Mouse (Mus musculus): Measurements from ENCODE around the gene Hist1h2ae. TPM values are rescaled to one million over a fixed set of nuclear protein-coding genes. Genes with fewer than 3 reads are reported as not detected.

Gene Hist1h2ae
- 10 to 100 TPM; 29.2 to 42.2 TPM for total RNA-seq (2023)

DNA sequence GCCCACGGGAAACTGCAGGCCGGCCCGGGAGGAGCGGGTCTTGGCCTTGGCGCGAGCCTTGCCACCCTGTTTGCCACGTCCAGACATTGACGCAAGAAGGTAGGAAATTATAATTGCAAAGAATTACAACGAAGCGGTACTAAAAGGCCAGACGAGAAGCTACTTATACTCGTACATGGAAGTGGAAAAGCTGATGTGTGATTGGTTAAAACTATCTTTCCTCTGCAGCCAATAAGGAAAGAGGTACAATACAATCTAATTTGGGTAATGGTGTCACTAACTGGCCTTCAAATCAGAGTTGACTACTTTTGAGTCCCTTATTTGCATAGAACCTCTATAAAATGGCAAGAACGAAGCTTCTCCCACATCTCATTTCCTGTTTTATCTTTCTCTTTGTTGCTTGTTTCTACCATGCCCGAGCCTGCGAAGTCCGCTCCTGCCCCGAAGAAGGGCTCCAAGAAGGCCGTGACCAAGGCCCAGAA, at the start of gene Hist1h2ae, which contains the start of gene Hist1h2bg:
Gene Hist1h2ae, minus strand, starts transcription at position 199 of the 482 bp plus-strand sequence.
Gene Hist1h2bg, plus strand, starts transcription at position 375 of the 482 bp plus-strand sequence.

DNA sequence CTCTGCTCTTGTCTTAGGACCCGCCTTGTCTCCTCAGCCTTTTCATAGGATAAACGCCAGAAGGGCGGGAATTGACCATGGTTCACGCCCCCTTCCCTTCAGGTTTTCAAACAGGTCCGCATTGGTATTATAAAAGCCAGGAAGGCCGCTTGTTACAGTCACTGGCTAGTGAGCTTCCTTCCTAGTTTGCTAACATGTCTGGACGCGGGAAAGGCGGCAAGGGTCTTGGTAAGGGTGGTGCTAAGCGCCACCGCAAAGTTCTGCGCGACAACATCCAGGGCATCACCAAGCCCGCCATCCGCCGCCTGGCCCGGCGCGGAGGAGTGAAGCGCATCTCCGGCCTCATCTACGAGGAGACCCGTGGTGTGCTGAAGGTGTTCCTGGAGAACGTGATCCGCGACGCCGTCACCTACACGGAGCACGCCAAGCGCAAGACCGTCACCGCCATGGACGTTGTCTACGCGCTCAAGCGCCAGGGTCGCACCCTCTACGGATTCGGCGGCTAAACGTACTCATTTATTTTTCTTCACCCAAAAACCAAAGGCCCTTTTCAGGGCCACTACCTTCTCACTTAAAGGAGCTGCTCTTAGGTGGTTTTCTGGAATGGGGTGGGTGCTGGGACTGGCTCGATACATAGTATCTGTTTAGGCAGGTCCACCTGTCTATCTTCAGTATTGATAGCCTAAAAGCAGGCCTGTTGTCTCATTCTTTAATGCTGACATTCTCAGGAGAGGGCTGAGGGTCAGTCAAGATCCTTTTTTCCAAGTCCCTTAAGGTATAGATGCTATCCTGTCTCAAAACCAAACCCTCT, 10.6 kb upstream of the Hist1h2ae start, which contains the start of gene Hist1h4d:
Gene Hist1h4d, plus strand, starts transcription at position 191 of the 811 bp plus-strand sequence.

DNA sequence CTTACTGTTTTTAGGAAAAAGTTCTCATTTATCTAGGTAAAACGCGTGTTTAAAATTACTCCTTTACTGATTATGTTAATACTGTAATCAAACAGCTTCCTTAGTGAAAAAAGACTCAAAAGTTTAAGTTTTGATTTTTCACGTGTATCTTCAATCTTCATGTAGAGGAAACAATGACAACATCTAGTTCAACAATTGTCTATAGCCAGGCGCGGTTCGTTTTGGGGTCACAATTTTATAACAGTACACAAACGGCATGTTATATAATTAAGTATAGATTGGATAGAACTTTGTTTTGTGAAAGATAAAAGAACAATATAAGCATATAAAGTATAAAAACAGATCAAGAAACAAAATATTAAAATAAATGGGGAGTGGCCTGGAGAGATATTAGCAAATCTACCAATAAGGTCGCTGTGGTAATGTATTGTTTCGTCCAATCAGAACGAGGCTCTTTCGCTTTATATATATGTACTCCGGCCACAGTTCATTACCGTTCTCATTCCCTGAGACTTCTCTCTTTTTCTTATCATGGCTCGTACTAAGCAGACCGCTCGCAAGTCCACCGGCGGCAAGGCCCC, 4.3 kb upstream of the Hist1h2ae start, which contains the start of gene Hist1h3d:
Gene Hist1h3d, plus strand, starts transcription at position 493 of the 581 bp plus-strand sequence.

DNA sequence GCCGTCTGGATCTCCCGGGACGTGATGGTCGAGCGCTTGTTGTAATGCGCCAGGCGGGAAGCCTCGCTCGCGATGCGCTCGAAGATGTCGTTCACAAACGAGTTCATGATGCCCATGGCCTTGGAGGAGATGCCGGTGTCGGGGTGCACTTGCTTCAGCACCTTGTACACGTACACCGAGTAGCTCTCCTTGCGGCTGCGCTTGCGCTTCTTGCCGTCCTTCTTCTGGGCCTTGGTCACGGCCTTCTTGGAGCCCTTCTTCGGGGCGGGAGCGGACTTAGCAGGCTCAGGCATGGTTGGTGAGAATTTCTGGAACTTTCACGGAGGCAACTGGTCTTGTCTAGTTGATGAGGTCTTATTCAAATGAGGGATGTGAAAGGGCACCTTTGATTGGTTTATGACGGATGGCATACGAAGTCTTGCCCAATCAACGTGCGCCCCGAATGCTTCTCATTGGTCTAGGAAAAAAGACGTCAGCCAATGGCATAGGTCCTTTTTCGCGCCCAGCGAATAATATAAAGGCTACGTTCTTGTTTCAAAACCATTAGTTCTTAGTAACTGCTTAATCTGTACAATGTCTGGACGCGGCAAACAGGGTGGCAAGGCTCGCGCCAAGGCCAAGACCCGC, 3.0 kb upstream of the Hist1h2ae start, which contains the start of the genes Hist1h2bf and Hist1h2ad:
Gene Hist1h2bf, minus strand, starts transcription at position 299 of the 627 bp plus-strand sequence.
Gene Hist1h2ad, plus strand, starts transcription at position 484 of the 627 bp plus-strand sequence.

DNA sequence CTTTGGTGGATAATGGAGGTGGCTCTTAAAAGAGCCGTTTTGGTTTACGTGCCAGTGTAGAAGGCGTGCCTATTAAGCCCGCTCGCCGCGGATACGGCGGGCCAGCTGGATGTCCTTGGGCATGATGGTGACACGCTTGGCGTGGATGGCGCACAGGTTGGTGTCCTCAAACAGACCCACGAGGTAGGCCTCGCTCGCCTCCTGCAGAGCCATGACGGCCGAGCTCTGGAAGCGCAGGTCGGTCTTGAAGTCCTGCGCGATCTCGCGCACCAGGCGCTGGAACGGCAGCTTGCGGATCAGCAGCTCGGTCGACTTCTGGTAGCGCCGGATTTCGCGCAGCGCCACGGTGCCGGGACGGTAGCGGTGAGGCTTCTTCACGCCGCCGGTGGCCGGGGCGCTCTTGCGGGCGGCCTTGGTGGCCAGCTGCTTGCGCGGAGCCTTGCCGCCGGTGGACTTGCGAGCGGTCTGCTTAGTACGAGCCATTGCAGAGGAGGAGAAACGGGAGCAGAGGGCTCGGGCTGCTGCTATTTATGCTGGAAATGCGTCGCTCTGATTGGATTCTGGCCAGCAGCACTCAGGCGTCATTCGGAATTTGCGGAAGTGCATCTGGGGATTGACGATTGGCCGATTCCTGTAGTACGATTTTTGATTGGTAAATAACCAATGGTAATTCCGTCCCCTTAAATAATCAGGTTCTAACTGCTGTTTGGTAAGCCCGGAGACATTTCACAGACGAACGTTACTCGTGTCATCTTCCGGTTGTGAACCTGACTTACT, 8.9 kb downstream of the Hist1h2ae start, which contains the start of gene Hist1h3e:
Gene Hist1h3e, minus strand, starts transcription at position 487 of the 777 bp plus-strand sequence.

DNA sequence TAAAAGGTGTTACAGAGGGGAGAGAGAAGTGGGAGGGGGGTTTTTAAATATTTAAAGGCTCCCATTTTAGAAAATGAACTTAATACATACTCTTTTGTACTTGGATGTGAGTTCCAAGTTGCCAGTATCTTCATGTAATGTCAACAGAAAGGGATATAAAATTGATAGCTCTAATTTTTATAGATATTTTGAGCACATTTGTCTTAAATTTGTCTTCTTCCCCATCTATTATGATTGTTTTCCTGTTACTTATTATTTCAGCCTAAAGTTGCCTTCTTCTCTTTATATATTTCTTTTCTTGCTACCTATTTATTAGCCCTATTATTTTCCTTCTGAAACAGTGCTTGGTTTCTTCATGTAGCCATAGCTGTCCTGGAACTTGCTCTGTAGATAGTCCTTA, 18.1 kb downstream of the Hist1h2ae start, which contains the start of gene Hist1h1d:
Gene Hist1h1d, plus strand, starts transcription at position 301 of the 400 bp plus-strand sequence.

DNA sequence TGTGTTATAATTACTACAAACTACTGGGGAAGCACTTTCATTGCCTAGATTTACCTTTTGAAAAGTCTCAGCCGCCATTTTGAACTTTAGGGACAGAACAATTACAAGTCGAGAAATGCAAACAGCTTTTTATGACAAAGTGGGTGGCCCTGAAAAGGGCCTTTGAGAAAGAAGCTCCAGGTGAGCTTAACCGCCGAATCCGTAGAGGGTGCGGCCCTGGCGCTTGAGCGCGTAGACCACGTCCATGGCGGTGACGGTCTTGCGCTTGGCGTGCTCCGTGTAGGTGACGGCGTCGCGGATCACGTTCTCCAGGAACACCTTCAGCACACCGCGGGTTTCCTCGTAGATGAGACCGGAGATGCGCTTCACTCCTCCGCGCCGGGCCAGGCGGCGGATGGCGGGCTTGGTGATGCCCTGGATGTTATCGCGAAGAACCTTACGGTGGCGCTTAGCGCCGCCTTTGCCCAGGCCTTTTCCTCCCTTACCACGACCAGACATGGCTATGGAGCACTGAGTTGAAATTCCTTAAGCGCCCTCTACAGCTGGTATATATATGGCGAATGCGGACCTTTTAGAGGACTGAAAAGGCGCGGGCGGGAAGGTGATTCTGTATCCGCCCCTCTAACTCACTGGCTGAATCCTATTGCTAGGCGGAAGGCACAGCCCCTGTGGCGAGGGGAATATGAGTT, 19.7 kb downstream of the Hist1h2ae start, which contains the start of gene Hist1h4f:
Gene Hist1h4f, minus strand, starts transcription at position 503 of the 689 bp plus-strand sequence.

DNA sequence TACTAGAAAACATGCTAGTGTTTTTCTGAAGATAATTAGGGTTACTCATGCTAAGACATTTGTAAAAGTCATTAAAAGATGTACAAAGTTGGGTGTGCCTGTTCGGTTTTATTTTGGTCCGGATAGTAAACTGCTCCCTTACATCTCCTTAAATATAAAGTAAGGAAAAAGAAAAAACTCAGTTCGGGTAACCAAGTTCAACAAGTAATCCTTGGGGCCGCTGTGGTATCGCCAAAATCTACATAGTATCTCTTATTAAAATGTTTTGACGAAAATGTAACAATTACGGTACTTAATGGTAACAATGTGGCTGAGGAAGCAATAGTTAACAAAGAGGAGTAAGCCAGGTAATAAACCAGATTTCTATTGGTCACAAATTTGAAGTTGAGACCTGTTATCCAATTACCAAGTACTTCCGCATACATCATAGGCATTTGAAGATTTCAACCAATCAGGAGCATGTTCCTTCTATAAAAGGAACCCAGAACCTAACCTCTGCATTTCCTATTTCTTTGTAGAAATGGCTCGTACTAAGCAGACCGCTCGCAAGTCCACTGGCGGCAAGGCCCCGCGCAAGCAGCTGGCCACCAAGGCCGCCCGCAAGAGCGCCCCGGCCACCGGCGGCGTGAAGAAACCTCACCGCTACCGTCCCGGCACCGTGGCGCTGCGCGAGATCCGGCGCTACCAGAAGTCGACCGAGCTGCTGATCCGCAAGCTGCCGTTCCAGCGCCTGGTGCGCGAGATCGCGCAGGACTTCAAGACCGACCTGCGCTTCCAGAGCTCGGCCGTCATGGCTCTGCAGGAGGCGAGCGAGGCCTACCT, 26.8 kb downstream of the Hist1h2ae start, which contains the start of gene Hist1h3f:
Gene Hist1h3f, plus strand, starts transcription at position 88 of the 822 bp plus-strand sequence.

DNA sequence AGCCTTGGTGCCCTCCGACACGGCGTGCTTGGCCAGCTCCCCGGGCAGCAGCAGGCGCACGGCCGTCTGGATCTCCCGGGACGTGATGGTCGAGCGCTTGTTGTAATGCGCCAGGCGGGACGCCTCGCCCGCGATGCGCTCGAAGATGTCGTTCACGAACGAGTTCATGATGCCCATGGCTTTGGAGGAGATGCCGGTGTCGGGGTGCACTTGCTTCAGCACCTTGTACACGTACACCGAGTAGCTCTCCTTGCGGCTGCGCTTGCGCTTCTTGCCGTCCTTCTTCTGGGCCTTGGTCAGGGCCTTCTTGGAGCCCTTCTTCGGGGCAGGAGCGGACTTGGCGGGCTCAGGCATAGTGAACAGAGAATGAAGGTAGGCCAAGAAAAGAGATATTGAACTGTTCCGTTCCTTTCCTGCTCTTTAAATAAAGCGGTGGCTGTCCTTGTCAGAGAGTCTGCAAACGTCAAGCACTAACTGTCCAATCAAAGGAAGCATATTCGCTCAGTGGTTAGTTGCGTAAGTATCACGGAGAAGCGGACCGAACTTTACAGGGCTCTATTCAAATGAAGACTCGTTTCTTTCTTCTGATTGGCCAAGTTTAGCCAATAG, 27.9 kb downstream of the Hist1h2ae start, which contains the start of gene Hist1h2bh:
Gene Hist1h2bh, minus strand, starts transcription at position 394 of the 609 bp plus-strand sequence.

DNA sequence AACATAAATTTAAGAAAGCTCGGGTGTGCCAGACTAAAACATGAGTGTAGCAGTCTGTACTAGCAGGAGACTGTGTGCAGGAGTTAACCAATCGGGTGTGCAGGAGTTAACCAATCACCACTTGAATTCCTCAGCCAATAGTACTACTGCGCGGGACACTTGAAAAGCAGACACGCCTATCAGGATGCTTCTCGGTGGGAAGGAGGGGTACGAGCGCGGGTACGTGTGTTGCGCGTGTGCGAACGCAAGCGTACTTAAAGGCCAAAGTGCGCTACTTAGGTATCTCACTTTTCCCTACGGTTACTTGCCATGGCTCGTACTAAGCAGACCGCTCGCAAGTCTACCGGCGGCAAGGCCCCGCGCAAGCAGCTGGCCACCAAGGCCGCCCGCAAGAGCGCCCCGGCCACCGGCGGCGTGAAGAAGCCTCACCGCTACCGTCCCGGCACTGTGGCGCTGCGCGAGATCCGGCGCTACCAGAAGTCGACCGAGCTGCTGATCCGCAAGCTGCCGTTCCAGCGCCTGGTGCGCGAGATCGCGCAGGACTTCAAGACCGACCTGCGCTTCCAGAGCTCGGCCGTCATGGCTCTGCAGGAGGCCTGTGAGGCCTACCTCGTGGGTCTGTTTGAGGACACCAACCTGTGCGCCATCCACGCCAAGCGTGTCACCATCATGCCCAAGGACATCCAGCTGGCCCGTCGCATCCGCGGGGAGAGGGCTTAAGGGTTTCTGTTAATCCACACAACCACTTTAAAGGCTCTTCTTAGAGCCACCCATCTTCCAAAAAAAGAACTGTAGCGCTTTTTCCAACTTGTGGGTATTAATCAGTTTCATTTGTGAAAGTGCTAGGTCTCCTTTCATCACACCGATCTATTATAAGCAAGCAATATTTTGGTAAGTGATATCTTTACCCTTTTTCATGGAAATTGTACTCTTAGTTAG, 35.6 kb downstream of the Hist1h2ae start, which contains the start of gene Hist1h3g:
Gene Hist1h3g, plus strand, starts transcription at position 286 of the 939 bp plus-strand sequence.

DNA sequence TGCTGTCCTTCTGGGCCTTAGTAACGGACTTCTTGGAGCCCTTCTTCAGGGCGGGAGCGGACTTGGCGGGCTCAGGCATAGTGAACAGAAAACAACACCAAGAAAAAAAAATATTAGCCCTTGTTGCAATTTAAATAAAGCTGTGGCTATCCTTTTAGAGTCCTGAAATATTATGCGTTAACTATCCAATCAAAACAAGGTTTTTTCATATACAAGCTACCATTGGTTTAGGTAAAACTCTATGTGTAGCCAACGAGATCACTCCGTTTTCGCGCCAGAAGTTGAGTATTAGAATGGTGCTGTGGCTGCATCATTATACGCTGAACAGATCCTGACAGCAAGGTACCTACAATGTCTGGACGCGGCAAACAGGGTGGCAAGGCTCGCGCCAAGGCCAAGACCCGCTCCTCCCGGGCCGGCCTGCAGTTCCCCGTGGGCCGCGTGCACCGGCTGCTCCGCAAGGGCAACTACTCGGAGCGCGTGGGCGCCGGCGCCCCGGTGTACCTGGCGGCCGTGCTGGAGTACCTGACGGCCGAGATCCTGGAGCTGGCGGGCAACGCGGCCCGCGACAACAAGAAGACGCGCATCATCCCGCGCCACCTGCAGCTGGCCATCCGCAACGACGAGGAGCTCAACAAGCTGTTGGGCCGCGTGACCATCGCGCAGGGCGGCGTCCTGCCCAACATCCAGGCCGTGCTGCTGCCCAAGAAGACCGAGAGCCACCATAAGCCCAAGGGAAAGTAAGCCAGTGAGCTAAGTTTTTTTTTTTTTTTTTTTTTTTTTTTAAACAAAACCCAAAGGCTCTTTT, 37.3 kb downstream of the Hist1h2ae start, which contains the start of gene Hist1h2af:
Gene Hist1h2af, plus strand, starts transcription at position 347 of the 808 bp plus-strand sequence.

DNA sequence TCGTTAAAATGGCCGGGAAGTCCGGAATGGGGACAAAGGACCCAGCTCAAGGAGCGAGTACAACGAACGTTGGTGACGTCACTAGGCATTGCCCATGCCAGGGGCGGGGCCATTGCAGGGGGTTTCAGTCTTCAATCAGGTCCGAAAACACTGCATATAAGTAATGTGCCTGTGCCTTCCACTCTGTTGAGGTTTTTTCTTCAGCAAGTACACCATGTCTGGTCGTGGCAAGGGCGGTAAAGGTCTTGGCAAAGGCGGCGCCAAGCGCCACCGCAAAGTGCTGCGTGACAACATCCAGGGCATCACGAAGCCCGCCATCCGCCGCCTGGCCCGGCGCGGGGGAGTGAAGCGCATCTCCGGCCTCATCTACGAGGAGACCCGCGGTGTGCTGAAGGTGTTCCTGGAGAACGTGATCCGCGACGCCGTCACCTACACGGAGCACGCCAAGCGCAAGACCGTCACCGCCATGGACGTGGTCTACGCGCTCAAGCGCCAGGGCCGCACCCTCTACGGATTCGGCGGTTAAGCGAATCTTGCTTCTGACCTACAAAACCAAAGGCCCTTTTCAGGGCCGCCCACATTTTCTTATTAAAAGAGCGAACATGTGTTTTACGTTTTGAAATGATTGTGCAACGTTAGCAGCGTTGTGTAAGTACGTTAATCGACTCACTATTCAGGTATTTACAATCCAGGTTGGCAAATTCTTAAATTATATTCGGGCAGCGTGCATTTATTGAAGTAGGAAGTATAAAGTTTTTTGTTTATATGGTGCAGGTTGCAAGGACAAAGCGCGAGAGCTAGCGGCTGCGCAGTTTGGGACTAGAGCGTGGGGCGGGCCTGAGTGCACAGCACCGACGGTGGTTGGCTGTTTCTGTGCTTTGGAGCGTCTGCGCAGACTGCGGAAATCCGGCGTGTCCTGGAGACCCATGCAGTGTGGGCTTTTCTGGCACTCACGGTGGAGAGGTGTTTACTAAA, 39.8 kb downstream of the Hist1h2ae start, which contains the start of gene Hist1h4h:
Gene Hist1h4h, plus strand, starts transcription at position 150 of the 975 bp plus-strand sequence.

Data from B cell, adult 67 days (primary cell).